Mouse (Mus musculus): ENCODE results near the gene Casp8ap2. TPM values are rescaled to one million over a fixed set of nuclear protein-coding genes. Genes with fewer than 3 reads are reported as not detected.

Gene Casp8ap2
- polyA plus RNA-seq, 1 experiment from 2014 or later, result 78.0 TPM

GRCm38 (mm10) chr4:32669825-32670224, 54.6 kb downstream of the Casp8ap2 start:
- Histone ChIP-seq H3K27ac (no peak overlapping the region), H3K27me3 (no peaks in the 10 kb centered on the region), H3K36me3 (peaks cover 73% of the 10 kb centered on the region), H3K4me1 (no peaks in the 10 kb centered on the region), H3K4me3 (no peak overlapping the region), H3K9me3 (no peaks in the 10 kb centered on the region), H3K4me2 (no peak overlapping the region), H3K9ac (no peak overlapping the region)
- ATAC-seq (ENCODE audit: insufficient number of reproducible peaks, insufficient read depth, low FRiP score, low TSS enrichment, low read depth), result no peak
- WGBS, result 93% methylated on average over 2 of the region's 2 CpGs

GRCm38 (mm10) chr4:32674025-32674424, 58.8 kb downstream of the Casp8ap2 start:
- H3K9ac ChIP-seq, result no peak overlapping the region
- H3K9me3 ChIP-seq, result no peaks in the 10 kb centered on the region
- no peak overlapping the region for H3K27ac ChIP-seq
- no peak for ATAC-seq (ENCODE audit: insufficient number of reproducible peaks, insufficient read depth, low FRiP score, low TSS enrichment, low read depth)
- no peak overlapping the region for H3K4me3 ChIP-seq
- 86% methylated on average over 2 of the region's 2 CpGs for whole genome bisulfite sequencing
- no peaks in the 10 kb centered on the region for H3K27me3 ChIP-seq
- H3K4me1 ChIP-seq, result no peaks in the 10 kb centered on the region
- H3K4me2 ChIP-seq, result no peak overlapping the region
- peaks cover 80% of the 10 kb centered on the region for H3K36me3 ChIP-seq

- 94% methylated on average over 3 of the region's 3 CpGs for WGBS
- Histone ChIP-seq H3K9ac (no peak overlapping the region), H3K27me3 (no peaks in the 10 kb centered on the region), H3K36me3 (peaks cover 81% of the 10 kb centered on the region), H3K4me1 (no peaks in the 10 kb centered on the region), H3K9me3 (no peaks in the 10 kb centered on the region), H3K4me3 (no peak overlapping the region), H3K4me2 (no peak overlapping the region), H3K27ac (no peak overlapping the region)
- no peak for ATAC-seq (ENCODE audit: insufficient number of reproducible peaks, insufficient read depth, low FRiP score, low TSS enrichment, low read depth)
Measured at GRCm38 (mm10) chr4:32677471-32677870, 62.2 kb downstream of the Casp8ap2 start.

GRCm38 (mm10) chr4:32680843-32681242, 65.6 kb downstream of the Casp8ap2 start:
- Histone ChIP-seq H3K4me3 (no peak overlapping the region), H3K27ac (no peak overlapping the region), H3K4me1 (no peaks in the 10 kb centered on the region), H3K27me3 (no peaks in the 10 kb centered on the region), H3K9ac (no peak overlapping the region), H3K9me3 (no peaks in the 10 kb centered on the region), H3K4me2 (no peak overlapping the region), H3K36me3 (peaks cover 79% of the 10 kb centered on the region)
- no peak for ATAC-seq (ENCODE audit: insufficient number of reproducible peaks, insufficient read depth, low FRiP score, low TSS enrichment, low read depth)
- WGBS, result 75% methylated on average over 3 of the region's 3 CpGs

GRCm38 (mm10) chr4:32682471-32682870, 67.2 kb downstream of the Casp8ap2 start:
- H3K4me2 ChIP-seq, result no peak overlapping the region
- H3K9me3 ChIP-seq, result no peaks in the 10 kb centered on the region
- H3K27ac ChIP-seq, result no peak overlapping the region
- ATAC-seq (ENCODE audit: insufficient number of reproducible peaks, insufficient read depth, low FRiP score, low TSS enrichment, low read depth), result no peak
- WGBS, result 57% methylated on average over 4 of the region's 4 CpGs
- H3K9ac ChIP-seq, result no peak overlapping the region
- H3K27me3 ChIP-seq, result no peaks in the 10 kb centered on the region
- H3K4me1 ChIP-seq, result no peaks in the 10 kb centered on the region
- peaks cover 73% of the 10 kb centered on the region for H3K36me3 ChIP-seq
- no peak overlapping the region for H3K4me3 ChIP-seq

- Histone ChIP-seq H3K4me2 (no peak overlapping the region), H3K4me3 (no peak overlapping the region), H3K4me1 (no peaks in the 10 kb centered on the region), H3K27ac (no peak overlapping the region), H3K9ac (no peak overlapping the region), H3K36me3 (peaks cover 69% of the 10 kb centered on the region), H3K9me3 (no peaks in the 10 kb centered on the region), H3K27me3 (no peaks in the 10 kb centered on the region)
- 77% methylated on average over 6 of the region's 6 CpGs for WGBS
- no peak for ATAC-seq (ENCODE audit: insufficient number of reproducible peaks, insufficient read depth, low FRiP score, low TSS enrichment, low read depth)
Measured at GRCm38 (mm10) chr4:32683061-32683582, 67.9 kb downstream of the Casp8ap2 start.

Other genes starting within 250 kb of the Casp8ap2 start
- not detected in 2 replicates for gene Gja10, start 12.7 kb upstream of the Casp8ap2 start, polyA plus RNA-seq (2015; fragmentation: Nextera tagmentation; extraction: Ambion mirVana)
- gene Mdn1, start 41.7 kb downstream of the Casp8ap2 start, polyA plus RNA-seq (2015; fragmentation: Nextera tagmentation; extraction: Ambion mirVana), result 19.3 TPM in 2 replicates
- 136 and 140 TPM in 2 replicates for gene Lyrm2, start 184.8 kb downstream of the Casp8ap2 start, polyA plus RNA-seq (2015; fragmentation: Nextera tagmentation; extraction: Ambion mirVana)

Data from embryonic facial prominence, embryonic 13.5 days (tissue).